Mouse (Mus musculus) adrenal gland, adult (tissue): ENCODE data around the gene Gpr89.
A peak's percentile ranks its signal among the peaks of the same experiment; 100 is the strongest.

Experiments used
- DNase-seq, 2 experiments: peaks; one replicate each; pipeline ENCODE4 v3.0.0; 2022 to 2023; ENCODE audit warnings: low spot score in 1 of 2; ENCODE audit not compliant: inconsistent age in 2 of 2

The Gpr89 gene

DNA sequence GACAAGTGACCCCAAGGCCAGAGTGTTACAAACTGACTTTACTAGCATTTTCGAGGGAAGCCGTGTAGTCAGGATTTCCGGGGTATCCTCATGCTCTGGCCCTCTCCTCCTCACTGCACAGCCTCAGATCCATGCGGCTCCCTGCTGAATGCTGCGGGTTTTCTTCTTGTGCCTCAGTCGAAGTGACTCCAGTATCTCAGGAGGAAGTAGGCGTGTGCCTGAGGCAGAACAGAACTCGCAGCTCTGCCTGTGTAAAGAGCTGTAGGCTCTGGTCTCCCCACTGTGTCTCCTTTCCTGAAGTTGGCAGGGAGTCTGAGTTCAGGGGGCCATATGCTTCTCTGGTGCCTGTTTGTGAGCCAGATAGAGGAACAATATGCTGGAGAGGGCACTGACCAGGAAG, 34.1 kb downstream of the Gpr89 start:
- DNase-seq, result no peak

DNA sequence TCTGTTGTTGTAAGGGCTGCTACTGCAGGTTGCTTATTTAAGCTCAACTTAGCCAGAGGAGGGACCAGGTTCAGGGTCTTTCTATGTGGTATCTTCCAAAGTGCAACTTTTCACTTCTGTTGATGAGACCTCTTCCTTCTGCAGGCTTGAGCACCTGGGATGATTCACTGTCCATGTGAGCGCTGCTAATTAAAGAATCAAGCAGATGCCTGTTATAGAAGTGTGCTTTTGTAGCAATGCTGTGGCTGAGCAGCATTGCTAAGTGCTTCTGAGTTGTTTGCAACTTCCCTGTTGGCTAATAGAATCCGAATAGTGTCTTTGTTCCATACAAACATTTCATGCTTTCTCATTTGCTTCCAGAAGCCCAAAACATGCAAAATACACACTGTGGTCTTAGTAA, 34.9 kb downstream of the Gpr89 start:
- DNase-seq, result no peak

DNA sequence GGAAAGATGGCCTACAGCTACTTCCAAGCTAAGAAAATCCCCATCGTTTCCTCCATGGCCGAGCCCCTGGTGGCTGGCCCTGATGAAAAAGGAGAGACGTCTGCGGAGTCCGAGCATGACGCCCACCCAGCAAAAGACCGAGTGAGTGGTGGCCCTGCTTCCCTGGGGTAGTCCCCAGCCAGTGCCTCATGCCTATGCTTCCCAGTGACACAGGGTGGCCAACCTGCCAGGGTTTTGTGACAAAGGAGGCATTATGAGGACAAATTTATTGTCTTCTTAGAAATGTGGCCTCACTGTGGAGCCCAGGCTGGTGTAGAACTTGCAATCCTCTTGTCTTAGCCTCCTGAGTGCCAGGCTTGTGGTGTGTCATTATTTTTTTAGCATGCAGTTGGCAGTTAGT, 36.1 kb downstream of the Gpr89 start:
- no peak for DNase-seq

DNA sequence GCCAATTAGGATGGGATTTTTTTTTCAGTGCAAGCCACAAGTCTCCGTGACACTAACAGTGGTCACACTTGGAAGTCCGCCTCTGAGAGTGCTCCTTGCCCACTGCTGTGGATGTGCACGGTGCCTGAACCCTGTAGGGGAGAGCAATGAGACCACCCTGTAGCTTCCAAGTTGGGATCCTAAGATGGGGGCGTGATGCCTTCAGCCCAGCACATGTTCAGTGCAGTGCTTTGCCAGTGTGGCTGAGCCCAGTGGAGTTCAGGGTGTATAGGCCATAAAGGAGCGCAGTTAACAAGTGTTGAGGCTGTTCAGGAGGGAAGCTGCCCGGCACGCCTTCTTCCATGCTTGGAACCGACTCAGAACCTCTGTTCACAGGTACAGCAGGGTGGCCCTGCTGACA, 36.6 kb downstream of the Gpr89 start:
- no peak for DNase-seq

DNA sequence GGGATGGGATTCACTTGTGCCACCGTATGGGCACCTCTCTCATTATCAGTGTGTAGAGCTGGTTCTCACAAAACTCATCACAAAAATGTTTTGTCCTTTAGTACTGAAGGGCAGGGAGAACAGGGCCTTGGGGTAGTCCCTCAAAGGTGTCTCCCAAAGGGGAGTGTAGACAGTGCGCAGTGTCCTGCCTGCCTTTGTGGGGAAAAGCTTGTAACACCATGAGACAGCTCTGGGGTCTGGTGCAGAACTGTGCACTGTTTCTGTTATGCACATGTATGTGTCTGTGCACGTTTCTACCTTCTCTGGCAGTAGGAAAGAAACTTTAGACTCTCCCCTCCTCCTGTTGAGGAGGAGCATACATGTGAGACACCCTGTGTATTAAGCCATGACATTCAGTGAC, 37.3 kb downstream of the Gpr89 start:
- no peak for DNase-seq

DNA sequence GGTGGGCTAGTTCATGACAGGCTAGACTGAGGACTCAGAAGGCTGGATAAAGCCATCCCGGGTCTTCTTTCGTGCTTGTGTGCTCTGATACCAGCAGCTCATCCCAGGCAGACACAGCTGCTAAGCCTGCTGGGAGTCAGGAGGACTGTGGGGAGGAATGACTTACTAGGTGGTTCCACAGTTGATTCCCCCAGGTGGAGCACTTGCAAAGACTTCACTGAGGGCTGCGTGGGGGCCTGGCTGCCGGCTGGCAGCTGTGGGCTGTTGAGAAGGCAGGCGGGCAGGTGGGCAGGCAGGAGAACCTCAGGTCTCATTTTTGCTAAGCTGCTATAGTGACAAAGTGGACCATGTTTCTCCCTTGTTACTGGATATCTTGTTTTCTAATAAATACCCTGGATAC, 44.6 kb downstream of the Gpr89 start:
- DNase-seq, result no peak

DNA sequence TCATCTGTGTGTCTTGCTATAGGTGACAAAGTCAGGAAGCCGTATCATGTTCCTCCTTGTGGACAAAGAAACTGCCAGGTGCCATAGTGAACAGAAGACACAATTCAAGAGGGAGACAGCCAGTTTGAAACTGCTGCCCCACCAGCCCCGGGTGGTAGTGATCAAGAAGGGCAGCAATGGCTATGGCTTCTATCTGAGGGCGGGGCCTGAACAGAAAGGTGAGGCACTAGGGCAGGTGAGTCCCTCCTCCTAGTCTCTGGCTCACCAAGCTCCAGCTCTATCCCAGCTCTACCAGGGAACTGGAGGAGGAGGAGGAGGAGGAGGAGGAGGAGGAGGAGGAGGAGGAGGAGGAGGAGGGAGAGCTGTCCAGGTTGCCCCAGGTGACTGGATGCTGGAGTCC, 49.3 kb downstream of the Gpr89 start:
- no peak for DNase-seq

DNA sequence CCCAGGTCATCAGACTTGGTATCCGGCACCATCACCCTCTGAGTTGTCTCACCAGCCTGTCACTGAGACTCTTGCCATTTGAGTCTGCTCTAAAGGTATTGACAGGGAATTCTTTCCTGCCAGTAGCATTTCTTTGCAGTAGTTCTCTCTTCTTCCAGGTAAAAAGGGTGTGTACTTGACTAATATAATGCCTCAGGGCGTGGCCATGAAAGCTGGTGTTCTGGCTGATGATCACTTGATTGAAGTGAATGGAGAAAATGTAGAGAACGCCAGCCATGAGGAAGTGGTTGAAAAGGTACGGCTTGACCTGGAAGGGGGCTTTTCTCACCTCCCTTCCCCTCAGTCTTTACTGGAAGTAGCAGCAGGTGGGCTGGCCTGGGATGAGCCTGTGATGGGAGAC, 50.8 kb downstream of the Gpr89 start:
- no peak for DNase-seq

DNA sequence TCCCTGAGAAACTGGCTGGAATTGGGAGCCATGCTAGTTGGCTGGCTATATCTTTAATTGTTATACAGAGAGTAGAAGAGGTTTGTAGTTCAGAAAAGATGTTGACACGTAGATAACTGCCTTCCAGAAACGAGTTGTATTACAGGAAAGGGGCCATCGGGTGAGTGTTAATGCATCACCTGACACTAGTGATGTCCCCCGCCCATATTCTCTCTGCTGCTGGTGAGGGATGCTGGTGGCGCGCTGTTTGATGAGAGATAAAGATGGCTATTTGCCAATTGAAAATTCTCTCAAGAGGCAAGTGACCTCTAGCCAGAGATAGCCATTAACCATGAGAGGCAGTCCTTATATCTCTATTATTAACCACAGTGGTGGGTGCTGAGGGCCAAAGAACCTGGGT, 52.6 kb downstream of the Gpr89 start:
- no peak for DNase-seq

DNA sequence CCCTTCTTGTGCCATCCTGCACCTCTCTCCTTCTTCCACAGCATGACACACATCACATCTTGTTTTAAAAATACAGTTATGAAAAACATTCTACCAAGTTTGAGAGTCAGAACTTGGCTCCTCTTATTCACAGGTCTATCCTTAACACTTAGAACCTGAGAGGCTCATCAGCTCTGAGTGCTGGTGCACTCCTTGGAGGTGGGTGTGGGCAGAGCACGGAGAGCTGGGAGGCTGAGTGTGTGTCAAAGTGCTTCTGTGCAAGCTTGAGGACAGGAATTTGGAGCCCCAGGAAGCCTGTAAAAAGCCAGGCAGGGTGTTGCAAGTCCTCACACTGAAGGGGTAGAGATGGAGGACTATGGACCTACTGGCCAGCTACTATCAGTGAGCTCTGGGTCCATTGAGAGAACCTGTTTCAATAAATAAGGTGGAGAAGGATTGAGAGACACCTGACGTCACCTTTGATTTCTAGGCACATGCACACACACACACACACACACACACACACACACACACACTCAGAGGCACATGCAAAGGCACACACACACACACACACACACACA, 55.9 kb downstream of the Gpr89 start:
- no peak for DNase-seq

DNA sequence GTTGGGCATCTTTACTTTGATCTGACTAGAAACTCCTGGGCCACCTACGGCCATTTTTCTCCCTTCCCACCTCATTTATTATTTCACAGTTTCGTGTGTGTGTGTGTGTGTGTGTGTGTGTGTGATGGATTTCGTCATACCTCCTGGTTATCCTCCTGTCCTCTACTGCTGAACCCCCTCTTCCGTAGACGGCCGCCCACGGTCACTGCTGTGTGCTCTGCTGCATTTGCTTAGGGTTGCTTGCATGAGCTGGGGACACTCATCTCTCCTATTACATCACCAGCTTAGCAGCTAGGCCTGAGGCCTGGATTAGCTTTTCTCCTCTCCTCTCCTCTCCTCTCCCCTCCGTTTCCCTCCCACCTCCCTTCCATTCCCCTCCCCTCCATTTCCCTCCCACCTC, 56.7 kb downstream of the Gpr89 start:
- no peak for DNase-seq

DNA sequence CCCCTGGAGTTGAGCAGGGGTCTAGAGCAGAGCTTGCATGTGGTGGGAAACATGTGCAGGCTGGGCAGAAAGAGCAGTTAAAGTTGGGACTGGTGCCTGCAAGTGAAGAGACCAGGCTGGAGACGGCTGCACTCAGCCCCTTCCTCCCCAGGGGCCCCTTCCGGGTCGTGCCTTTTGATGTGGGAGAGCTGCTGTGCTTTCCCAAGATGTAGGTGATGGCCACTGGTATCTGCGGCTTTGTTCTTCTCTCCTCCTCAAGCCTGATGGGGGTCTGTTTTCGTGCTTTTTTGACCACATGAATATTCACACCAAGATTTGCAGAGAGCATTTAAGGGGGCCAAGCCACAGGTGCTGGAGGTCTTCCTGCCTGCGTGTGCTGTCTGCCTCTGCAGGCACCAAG, 57.5 kb downstream of the Gpr89 start:
- no peak for DNase-seq

DNA sequence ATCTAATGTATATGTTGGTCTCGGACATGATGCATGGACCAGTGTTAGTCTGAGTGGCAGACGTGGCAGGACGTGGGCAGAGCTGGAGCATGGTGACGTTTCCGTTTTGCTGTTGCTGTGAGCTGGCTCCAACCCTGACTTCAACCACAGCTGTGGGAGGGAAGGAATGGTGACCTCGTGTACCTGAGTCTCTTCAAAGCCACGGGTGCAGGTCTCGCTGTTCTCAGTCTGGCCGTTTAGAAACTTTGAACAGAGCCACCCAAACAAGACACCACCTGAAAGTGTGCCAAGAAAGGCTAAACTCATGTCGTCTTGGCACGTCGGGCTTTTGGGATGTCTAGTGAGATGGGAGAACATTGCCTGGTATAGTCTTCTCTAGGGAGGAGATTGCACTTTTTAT, 58.2 kb downstream of the Gpr89 start:
- no peak for DNase-seq

DNA sequence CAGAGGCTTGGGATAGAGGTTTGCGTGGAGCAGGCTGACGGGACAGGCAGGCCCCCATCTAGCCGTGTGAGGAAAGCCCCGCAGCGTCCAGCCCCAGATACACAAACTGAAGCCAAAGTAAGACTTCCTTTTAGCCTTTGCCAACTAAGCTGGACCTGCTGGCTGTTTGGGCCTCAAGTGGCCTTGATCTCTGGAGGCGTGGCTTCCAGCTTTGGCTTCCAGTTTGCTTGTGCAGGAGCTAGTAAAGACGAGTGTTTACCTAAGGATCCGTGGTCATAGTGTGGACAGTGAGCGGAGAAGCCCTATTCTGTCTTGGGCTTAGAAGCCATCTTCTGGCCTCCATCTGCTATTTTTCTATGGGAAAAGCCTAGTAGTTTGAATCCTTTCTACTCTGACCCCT, 59.3 kb downstream of the Gpr89 start:
- peak; percentile 45 to 79 for DNase-seq

DNA sequence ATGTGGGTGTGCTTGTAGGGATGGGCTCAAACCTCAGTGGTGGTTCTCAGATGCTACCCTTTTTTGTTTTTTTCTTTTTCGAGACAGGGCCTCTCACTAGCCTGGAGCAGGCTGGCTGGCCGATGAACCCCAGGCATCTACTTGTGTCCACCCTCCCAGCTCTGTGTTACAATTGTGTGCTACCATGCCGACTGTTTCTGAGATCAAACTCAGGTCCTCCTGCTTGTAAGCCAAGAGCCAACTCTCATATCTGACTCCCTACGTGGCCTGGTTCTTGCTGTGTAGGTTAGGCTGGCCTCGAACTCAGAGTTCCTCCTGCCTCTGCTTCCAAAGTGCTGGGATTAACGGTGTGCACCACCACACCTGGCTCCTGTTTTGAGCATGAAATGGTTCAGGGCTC, 60.0 kb downstream of the Gpr89 start:
- DNase-seq, result no peak

DNA sequence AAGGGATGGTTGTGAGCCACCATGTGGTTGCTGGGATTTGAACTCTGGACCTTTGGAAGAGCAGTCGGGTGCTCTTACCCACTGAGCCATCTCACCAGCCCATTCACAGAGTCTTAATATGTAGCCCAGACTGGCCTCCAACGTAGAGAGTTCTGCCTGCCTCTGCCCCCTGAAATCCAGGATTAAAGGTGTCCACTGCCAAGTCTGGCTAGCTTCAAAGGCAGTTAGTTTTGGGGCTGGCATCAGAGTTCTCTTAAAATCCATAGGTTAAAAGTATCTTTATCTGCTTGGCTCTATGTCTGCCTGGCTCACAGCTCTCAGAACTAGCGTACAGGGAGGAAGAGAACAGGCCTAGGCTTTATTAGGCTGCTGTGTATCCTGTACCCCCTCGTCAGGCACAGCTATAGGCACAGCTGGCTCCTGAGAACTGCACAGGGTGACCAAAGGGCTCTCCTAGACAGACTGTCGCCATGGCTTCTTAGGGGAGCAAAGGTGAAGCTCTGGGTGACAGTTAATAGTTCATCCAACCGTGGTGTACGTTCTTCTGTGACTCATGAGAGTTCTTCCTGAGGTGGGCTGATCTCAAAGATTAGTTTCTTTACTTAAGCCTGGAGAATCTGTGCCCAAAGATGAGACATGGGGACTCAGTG, 66.0 kb downstream of the Gpr89 start:
- no peak for DNase-seq

DNA sequence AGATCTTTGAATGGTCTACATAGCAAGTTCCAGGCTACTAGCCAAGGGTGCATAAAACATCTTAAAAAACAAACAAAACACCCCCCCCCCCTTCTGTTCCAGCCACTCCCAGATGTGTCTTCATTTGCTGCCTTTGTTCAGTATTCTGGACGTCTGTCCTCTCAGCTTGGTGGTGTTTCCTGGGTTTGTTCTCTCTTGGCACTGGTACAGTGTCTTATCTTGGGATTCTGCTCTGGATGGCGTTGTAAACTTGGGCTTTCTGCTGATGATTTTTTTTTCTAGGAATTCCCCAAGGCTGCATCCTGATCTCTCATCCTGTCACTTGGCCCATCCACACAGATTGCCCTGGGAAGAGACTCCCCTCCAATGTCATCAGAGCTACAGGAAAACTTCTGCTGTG, 68.7 kb downstream of the Gpr89 start:
- DNase-seq, result no peak

DNA sequence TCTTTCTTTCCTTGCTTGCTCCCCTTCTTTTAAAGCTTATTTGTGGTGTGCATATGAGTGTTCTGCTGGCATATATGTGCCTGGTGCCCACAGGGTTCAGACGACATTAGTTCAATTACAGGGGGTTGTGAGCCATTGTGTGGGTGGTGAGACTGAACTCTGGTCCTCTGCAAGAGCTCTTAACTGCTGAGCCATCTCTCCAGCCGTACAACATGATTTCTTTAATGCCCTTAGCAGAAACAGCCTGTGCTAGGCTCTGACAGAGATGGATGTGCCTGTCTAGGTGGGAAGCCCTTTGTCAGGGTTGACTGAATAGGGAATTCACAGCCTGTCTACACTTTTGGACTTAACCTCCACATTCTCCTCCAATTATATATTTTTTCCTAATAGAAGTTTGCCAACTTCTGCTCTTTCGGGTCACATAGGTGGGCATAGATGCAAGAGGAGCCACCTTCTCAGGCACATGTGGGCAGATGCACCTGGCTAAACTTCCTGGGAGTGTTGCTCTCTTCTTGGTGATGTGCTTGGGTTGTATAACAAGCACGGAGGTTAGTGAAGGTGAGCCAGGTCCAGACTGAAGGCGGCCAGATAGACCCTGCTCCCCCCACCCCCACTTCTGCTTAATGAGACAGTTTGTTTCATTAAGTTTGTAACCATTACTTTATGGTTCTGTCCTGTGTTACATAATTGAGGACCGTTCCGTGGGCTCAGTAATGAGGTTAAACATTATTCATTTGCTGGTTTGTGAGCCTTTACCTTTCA, 70.4 kb downstream of the Gpr89 start:
- DNase-seq, result no peak

DNA sequence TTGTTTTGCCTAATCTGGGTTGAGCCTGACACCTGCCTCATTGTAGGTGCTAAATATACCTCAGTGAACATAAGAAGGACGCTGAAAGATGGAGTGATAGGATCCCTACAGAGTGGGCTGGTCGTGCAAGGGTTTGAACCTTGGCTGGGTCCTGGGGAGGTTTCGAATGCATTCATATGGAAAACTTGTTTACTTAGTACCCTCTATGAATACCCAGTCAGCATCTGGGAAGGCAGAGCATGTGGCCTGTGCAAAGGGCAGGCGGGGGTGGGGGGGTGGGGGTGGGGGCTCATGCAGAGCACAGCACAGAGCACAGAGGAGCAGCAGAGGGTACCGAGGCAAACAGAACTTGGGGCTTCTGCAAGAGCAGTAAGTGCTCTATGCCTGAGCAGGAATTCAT, 72.2 kb downstream of the Gpr89 start:
- DNase-seq, result no peak

DNA sequence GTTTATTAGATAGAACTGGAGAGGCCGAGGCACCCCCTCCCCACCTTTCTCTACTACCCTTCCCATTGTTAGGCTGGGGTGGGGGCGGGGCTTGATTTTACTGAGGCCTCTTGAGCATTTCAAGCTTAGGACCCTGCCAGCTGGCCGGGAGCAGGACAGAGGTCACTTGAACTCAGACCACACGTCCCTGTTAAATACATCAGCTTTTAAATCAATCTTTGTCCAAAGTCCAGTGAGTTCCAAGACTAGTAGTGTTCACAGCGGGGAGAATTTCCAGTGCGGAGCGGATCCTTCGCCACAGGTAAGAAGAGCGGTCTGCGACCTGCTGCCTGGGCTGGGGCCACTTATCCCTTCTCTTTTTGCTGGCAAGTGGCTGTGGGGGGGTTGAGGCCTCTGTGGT, 75.3 kb downstream of the Gpr89 start:
- DNase-seq, result no peak

DNA sequence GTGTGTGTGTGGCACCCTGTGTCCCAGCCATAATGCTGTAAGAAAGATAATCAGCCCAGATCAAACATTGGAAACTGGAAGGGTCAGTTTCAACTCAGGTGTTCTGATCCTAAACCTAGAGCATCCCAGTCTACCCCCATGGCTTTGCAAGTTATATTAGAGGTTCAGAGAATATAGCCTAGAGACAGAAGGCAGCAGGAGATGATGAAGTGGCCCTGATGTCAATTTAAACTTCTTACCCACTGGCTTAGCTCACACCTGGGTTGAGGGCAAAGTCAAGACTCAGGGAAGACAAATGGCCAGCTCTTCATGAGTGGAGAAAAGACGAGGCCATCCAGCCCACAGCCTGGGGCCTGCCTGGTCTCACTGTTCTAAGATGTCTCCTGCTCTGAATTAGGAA, 76.2 kb downstream of the Gpr89 start, which contains the start of the genes Pdzk1 and Cd160:
Gene Pdzk1, plus strand, starts transcription at position 301 of the 400 bp plus-strand sequence.
Gene Cd160, minus strand, starts transcription at position 368 of the 400 bp plus-strand sequence.
- DNase-seq, result no peak

DNA sequence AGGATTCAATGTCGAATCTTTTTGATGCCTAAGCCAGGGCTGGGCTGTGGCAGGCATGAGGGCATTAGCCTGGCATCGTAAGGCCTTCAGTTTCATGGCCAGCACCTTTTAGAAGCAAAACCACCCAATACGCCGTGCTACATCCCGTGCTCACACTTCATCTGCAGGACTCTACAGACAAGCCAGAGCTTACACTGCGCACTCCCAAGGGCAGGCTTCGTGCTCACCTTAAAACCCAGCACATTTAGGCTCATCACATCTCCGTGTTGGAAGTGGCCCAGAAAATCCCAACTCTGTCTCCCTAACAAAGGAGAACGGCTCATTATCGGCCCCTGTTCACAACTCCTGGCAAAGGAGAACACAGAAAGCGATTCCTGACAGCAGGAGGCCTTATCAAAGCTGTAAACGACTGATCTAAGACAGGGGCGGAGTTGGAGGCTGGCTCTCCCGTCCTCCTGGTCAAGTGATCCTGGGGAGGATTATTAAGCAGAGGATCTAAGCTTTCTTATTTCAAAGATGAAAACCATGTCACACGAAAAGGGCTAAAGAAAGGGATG, 76.8 kb downstream of the Gpr89 start:
- DNase-seq, result no peak
